Mouse (Mus musculus) heart, postnatal 0 days (tissue): ENCODE data around the gene Fam135a. TPM values are rescaled to one million over a fixed set of nuclear protein-coding genes. Genes with fewer than 3 reads are reported as not detected.

Experiments used
- ATAC-seq: fragments of 200-750 bp; cut with Nextera tagmentation; 2 replicates; pipeline ENCODE4 v1.8.0; 2017; ENCODE audit warnings: low read depth, moderate number of reproducible peaks, moderate library complexity; ENCODE audit not compliant: insufficient read depth
- DNase-seq: peaks from one replicate; pipeline ENCODE4 v3.0.0-alpha.2; 2016; ENCODE audit warnings: low spot score
- H3K27ac ChIP-seq: fragments of 300-500 bp; sonication (generic); 2 replicates; pipeline ENCODE4 v1.5.1; 2014; ENCODE audit warnings: low read depth, mild to moderate bottlenecking
- H3K27me3 ChIP-seq: fragments of 300-500 bp; sonication (generic); 2 replicates; pipeline ENCODE4 v1.6.1; 2014; ENCODE audit warnings: low read length, mixed read lengths; ENCODE audit not compliant: control insufficient read depth, insufficient read depth
- H3K36me3 ChIP-seq: fragments of 300-500 bp; sonication (generic); replicated peaks from 2 replicates; pipeline ENCODE4 v1.6.1; 2014; ENCODE audit warnings: low read length, mixed read lengths; ENCODE audit not compliant: control insufficient read depth, insufficient read depth
- H3K4me1 ChIP-seq: fragments of 300-500 bp; sonication (generic); 2 replicates; pipeline ENCODE4 v1.6.1; 2014; ENCODE audit warnings: antibody characterized with exemption; ENCODE audit not compliant: control insufficient read depth, insufficient read depth
- H3K4me2 ChIP-seq: fragments of 300-500 bp; sonication (generic); 2 replicates; pipeline ENCODE4 v1.6.1; 2014; ENCODE audit warnings: low read depth, mild to moderate bottlenecking, low read length, moderate library complexity
- H3K4me3 ChIP-seq: fragments of 300-500 bp; sonication (generic); 2 replicates; pipeline ENCODE4 v1.5.1; 2014; ENCODE audit warnings: low read depth, low read length
- H3K9ac ChIP-seq: fragments of 300-500 bp; sonication (generic); replicated peaks from 2 replicates; pipeline ENCODE4 v1.6.1; 2014; ENCODE audit warnings: low read depth, low read length, mixed read lengths
- H3K9me3 ChIP-seq: fragments of 300-500 bp; sonication (generic); replicated peaks from 2 replicates; pipeline ENCODE4 v1.6.1; 2016; ENCODE audit warnings: low read length; ENCODE audit not compliant: control insufficient read depth
- CTCF ChIP-seq: IDR thresholded peaks from 2 replicates; pipeline ENCODE4 v1.5.1; 2016; ENCODE audit warnings: antibody characterized with exemption, control low read depth, low read depth
- EP300 ChIP-seq: IDR thresholded peaks from 2 replicates; pipeline ENCODE4 v1.6.1; 2016; ENCODE audit warnings: antibody characterized with exemption, low read depth
- WGBS: fragments of 180-500 bp; shearing (Covaris S2); extraction: QIAGEN DNeasy Blood & Tissue Kit; methylation state at CpG from one replicate; pipeline ENCODE4 v1.1.7; 2014; 5-methylcytosine and 5-hydroxymethylcytosine counted together
- polyA plus RNA-seq: library from polyadenylated mRNA; unstranded; fragments of >200 nt; fragmentation: Nextera tagmentation; extraction: Ambion mirVana; gene quantifications from 2 replicates; pipeline ENCODE4 v1.2.1, GENCODE M21; 2015
- total RNA-seq: library from RNA; depleted of rRNA; stranded (reverse); fragments of >200 nt; gene quantifications from 2 replicates; pipeline ENCODE4 v1.2.3, GENCODE M21; 2014; ENCODE audit warnings: low replicate concordance

Fam135a gene
- total and polyA plus RNA-seq, 2 experiments from 2014 or later: 18.0 to 25.2 TPM

GRCm38 (mm10) chr1:24090094-24090493 lies 10.0 kb downstream of the Fam135a start:
- Histone ChIP-seq H3K9ac (no peak overlapping the region), H3K36me3 (no peaks in the 10 kb centered on the region), H3K4me3 (no peak overlapping the region), H3K27me3 (no peaks in the 10 kb centered on the region), H3K9me3 (no peaks in the 10 kb centered on the region), H3K27ac (no peak overlapping the region), H3K4me1 (peaks cover 9% of the 10 kb centered on the region), H3K4me2 (no peak overlapping the region)
- DNase-seq (no peak), ATAC-seq (no peak)
- 54% methylated on average over 5 of the region's 5 CpGs for WGBS
- TF ChIP-seq CTCF (no peak), EP300 (no peak)

DNA sequence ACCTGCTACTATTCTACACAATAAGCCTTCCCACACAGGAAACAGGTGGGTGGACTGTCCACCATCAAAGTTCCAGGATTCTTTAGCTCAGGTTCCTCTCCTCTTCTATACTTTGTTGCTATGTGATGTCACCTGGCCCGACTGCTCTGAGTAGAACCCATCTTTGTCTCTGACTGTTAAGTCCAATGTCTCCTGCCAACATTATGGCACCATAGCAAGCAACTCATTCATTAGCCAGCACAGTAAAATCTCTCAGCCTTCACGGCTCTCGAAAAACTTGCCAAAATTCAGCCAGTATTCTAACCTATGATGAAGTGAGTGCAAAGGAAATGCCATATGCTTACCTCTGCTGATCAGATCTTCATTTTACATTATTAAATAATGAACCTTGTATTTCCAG lies 14.0 kb downstream of the Fam135a start:
- Histone ChIP-seq H3K36me3 (peaks cover 7% of the 10 kb centered on the region; the same call in 1 of the 2 replicates), H3K4me2 (no peak overlapping the region), H3K4me3 (no peak overlapping the region), H3K27ac (no peak overlapping the region), H3K27me3 (no peaks in the 10 kb centered on the region), H3K4me1 (peaks cover 5% of the 10 kb centered on the region; the same call in 1 of the 2 replicates), H3K9ac (no peak overlapping the region), H3K9me3 (no peaks in the 10 kb centered on the region)
- 82% methylated on average over 3 of the region's 3 CpGs for WGBS
- ATAC-seq (no peak), DNase-seq (no peak)
- TF ChIP-seq EP300 (no peak), CTCF (no peak)

DNA sequence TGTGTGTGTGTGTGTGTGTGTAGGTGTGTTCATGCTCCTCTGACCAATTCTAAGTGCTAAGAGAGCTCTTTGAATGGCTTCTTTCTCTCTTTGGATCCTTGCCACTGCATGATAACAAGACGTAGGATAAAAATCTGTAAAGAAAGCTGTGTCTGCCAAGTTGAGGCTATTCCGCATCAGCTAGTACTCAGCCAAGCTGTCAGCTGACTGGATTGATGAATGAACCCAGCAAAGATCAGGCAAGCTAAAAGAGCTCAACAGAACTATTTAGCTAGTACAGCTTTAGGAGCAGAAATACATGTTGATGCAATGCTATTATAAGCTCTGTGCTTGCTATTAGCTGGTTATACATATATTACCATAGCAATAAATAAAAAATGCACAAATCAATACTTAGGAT lies 25.7 kb downstream of the Fam135a start:
- TF ChIP-seq EP300: no peak
- no peaks in the 10 kb centered on the region for H3K4me1 ChIP-seq
- no peak overlapping the region for H3K27ac ChIP-seq
- ATAC-seq (no peak), DNase-seq (no peak)
- no peak overlapping the region for H3K4me2 ChIP-seq
- WGBS: 41% methylated on average over 2 of the region's 2 CpGs
- no peaks in the 10 kb centered on the region for H3K9me3 ChIP-seq
- no peaks in the 10 kb centered on the region for H3K27me3 ChIP-seq
- no peak overlapping the region for H3K4me3 ChIP-seq
- H3K36me3 ChIP-seq: peaks cover 10% of the 10 kb centered on the region; the same call in 1 of the 2 replicates
- H3K9ac ChIP-seq: no peak overlapping the region

GRCm38 (mm10) chr1:24073386-24074248 lies 26.5 kb downstream of the Fam135a start:
- WGBS: 86% methylated on average over 5 of the region's 5 CpGs
- TF ChIP-seq CTCF (no peak), EP300 (no peak)
- DNase-seq: no peak
- Histone ChIP-seq H3K9me3 (no peaks in the 10 kb centered on the region), H3K27ac (no peak overlapping the region), H3K27me3 (no peaks in the 10 kb centered on the region), H3K4me2 (no peak overlapping the region), H3K36me3 (peaks cover 13% of the 10 kb centered on the region; the same call in 1 of the 2 replicates), H3K4me3 (no peak overlapping the region), H3K9ac (no peak overlapping the region), H3K4me1 (no peaks in the 10 kb centered on the region)
- no peak for ATAC-seq

DNA sequence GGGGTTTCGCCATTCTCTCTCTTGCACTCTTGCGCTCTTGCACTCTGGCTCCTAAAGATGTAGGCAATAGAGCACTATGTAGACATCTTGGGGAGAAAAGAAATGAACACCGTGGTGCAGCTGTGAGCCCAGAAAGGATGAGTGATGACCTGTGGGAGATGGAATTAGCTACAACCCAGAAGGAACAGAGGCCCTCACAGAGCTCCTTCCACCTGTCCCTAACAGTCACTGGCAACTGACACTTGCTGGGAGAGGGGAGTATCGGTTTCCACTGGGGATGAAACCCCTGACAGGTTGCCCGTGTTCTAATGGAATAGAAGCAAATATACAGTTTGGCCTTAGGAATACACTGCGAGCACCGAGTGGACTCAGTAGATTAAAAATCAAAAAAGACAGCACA lies 31.3 kb downstream of the Fam135a start:
- H3K36me3 ChIP-seq: peaks cover 14% of the 10 kb centered on the region; the same call in 1 of the 2 replicates
- no peak for DNase-seq
- WGBS: 96% methylated on average over 7 of the region's 7 CpGs

DNA sequence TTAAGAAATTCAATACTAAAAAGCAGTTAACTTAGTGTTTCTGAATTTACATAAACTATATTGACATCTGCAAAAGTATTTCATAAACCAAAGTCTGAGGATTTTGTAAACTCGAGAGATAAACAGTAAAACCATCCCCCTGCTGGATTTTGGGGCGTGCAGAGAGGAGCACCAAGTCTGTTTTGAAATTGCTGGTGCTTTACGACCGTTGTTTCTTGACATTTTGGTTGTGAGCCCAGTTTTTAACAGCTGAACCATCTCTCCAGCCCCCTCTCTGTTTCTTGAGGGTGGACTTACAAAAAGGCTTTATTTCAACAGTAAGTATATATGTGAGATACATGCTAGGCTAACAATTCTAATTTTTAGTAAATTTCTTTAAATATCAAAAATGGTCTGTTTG lies 33.4 kb downstream of the Fam135a start:
- no peaks in the 10 kb centered on the region for H3K9me3 ChIP-seq
- peaks cover 13% of the 10 kb centered on the region; the same call in 1 of the 2 replicates for H3K36me3 ChIP-seq
- TF ChIP-seq EP300 (no peak), CTCF (no peak)
- H3K4me2 ChIP-seq: no peak overlapping the region
- no peak overlapping the region for H3K4me3 ChIP-seq
- H3K9ac ChIP-seq: no peak overlapping the region
- no peaks in the 10 kb centered on the region for H3K27me3 ChIP-seq
- ATAC-seq: no peak
- DNase-seq: no peak
- no peaks in the 10 kb centered on the region for H3K4me1 ChIP-seq
- no peak overlapping the region for H3K27ac ChIP-seq
- 84% methylated on average over 4 of the region's 4 CpGs for WGBS

More for the DNA sequence above, 31.3 kb downstream of the Fam135a start:
- Histone ChIP-seq H3K4me2 (no peak overlapping the region), H3K27me3 (no peaks in the 10 kb centered on the region), H3K9ac (no peak overlapping the region), H3K27ac (no peak overlapping the region), H3K4me3 (no peak overlapping the region), H3K9me3 (no peaks in the 10 kb centered on the region), H3K4me1 (no peaks in the 10 kb centered on the region)
- no peak for TF ChIP-seq CTCF
- ATAC-seq: no peak
